Mouse (Mus musculus) urinary bladder, postnatal 4 days (tissue): ENCODE measurements around the gene Apoa1.

ENCODE experiments used
- DNase-seq, 2 experiments: peaks; one replicate each; pipeline ENCODE4 v3.0.0; 2021 to 2022; ENCODE audit warnings: low spot score in 2 of 2

Apoa1 gene

DNA sequence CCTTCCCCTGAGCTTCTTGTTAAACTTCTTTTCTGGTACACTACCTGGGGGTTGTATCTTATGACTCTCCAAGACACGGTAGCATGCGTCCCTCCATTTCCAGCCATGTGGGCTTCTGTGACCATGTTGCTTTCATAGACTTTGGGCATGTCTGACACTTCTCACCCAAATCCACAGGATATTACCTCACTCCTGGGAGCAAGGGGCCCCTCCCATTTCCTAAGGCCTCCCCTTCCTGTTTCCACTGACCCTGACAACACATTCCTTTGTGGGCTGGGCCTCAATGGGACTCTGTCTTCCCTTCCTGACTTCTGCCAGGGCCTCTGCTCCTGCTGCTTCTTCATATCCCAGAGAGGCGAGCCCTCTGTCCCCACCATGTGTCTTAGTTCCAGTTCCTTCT, 29.2 kb downstream of the Apoa1 start:
- DNase-seq = no peak

GRCm38 (mm10) chr9:46259111-46259510, 30.7 kb downstream of the Apoa1 start:
- no peak for DNase-seq

GRCm38 (mm10) chr9:46261131-46261530, 32.8 kb downstream of the Apoa1 start:
- no peak for DNase-seq

DNA sequence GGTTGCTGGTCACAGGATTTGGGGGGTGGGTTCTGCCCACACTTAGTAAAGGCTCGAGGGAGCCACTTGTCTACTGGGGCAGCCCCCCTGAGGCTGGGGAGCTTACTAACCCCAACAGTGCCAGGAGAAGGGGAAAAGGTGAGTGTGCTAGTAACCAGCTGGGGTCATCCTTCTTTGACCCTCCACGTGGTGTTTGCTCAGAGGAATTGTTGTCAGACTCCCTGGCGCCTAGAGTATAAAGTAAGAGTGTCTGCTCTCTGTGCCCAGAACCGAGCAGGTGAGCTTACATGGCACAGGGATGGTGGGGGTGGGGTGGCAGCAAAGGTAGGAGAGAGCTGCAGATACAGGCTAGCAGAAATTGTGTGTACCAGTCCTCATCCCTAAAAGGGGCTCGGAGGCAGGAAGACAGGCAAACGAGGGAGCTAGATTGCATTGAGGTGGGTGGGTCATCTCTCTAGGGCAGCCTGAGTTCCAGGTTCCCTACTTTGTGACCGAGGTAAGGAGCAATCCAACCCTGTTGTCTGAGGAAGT, 40.0 kb downstream of the Apoa1 start, which contains the start of gene Apoa5:
Gene Apoa5, plus strand, starts transcription at position 291 of the 531 bp plus-strand sequence.
- no peak for DNase-seq

GRCm38 (mm10) chr9:46269125-46269524, 40.7 kb downstream of the Apoa1 start:
- DNase-seq = no peak

GRCm38 (mm10) chr9:46270782-46271181, 42.4 kb downstream of the Apoa1 start:
- DNase-seq = no peak

- no peak for DNase-seq
Observed at GRCm38 (mm10) chr9:46272070-46272469, 43.7 kb downstream of the Apoa1 start.

GRCm38 (mm10) chr9:46272677-46273454, 44.5 kb downstream of the Apoa1 start, which contains the start of gene Zpr1:
Gene Zpr1, plus strand, starts transcription at chr9:46273064.
- DNase-seq = peak; percentile 81 to 85

- DNase-seq = no peak
Observed at GRCm38 (mm10) chr9:46274494-46274893, 46.1 kb downstream of the Apoa1 start.
